Mouse (Mus musculus): Measurements from ENCODE around the gene Fgf12.

The Fgf12 gene

DNA sequence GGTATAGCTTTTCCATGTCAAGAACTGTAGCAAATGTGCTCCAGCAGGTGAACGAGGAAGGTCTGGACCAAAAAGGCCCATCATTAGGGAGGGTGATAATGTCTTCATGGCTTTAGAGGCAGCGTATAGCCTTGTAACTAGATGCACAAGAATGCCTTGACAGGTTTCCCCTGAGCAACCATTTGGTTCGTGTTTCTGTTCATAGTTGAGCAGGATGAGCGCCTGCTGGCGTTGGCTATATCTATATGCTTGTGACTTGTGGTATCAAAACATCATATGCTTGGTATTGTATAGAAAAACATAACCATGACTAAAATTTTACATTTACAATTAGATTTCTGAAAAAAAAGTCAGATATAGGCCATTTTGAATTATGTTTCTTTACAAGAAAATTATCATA is 361.6 kb downstream of the Fgf12 start:
- POLR2A ChIA-PET = no interaction called here
- CTCF ChIA-PET = no interaction called here

DNA sequence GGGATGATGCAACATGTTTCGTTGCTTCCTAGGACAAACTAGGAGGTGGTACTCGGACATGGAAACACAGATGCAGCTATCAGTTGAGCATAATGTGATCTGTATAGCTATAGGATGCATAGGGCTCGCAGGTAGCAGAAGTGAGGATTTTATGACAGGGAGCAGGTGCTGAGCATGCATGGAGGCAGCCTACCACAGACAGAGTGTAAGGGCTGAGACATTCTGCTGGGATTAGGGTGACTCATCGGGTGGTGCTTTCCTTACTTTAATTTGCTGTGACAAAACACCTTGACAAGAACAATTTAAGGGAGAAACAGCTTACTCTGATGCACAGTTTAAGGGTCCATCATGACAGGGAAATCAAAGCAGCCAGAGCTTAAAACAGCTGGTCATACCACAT is 363.8 kb downstream of the Fgf12 start:
- ChIA-PET CTCF (no interaction called here), POLR2A (no interaction called here)

DNA sequence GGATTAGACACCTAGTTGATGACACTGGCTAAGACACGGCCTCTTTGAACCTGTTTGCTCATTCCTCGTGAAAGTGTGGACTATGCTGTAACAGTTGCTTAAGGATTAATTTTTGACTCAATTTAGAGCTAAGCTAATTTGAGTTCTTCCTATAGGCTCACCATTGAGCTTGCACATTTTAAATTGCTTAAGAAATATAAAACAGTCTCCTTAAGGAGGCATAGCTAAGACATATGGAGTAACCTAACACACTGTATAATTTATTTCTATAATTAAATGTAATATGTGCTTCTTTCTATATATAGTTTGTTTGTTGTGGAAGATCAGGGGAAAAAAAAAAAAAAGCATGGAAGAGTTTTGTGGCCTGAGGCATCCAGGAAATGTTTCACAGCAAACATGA is 378.1 kb downstream of the Fgf12 start:
- ChIA-PET CTCF (no interaction called here), POLR2A (no interaction called here)

DNA sequence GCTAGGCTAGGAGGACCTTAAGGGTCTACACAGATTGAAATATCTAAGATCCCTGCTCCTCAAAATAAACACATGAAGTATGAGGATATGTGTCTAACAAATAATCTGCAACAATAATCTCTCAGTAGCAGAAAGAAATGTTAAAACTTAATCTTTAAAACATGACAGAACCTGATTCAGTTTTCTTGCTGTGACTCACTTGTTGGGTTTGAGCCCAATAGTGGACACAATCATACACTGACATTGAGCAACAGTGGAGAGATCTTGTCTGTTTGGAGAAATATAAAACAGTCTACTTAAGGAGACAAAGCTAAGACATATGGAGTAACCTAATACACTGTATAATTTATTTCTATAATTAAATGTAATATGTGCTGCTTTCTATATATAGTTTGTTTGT is 379.6 kb downstream of the Fgf12 start:
- ChIA-PET CTCF (no interaction called here), POLR2A (no interaction called here)

DNA sequence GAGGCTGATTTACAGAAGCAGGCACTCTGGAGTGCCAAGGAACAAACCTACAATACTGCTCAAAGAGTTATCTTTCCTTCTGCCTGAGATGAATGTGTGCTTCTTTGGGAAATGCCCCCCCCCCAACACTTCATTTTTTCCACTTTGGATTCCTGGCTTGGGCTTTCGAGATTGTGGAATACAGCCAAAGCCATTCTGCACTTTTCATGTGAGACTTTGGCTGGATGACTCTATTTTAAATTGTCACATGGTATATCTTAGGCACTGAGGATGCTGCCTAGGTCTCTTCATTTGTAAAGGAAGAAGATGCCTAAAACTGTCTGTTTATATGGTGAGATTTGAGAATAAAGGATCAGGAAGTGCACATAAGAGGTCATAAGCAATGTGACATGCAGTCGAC is 402.2 kb downstream of the Fgf12 start:
- ChIA-PET CTCF (no interaction called here), POLR2A (no interaction called here)

DNA sequence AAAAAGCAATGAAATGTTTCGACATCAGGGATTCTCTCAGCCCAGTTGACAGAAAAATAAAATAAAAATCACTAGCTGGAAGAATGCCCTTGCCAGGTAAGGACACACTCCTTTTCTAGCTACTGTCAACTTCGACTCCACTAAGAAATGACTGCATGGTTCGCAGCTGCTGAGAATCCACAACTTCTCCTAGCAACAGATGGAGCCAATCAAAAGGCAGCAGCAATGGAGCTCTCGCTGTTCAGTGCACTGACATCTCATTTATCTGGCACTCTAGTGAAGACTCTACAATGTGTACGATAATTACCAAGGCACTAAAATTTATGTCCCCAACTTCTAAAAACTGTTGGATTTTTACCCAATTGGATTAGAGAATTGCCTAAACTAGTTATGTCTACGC is 407.5 kb downstream of the Fgf12 start:
- ChIA-PET CTCF (no interaction called here), POLR2A (no interaction called here)

DNA sequence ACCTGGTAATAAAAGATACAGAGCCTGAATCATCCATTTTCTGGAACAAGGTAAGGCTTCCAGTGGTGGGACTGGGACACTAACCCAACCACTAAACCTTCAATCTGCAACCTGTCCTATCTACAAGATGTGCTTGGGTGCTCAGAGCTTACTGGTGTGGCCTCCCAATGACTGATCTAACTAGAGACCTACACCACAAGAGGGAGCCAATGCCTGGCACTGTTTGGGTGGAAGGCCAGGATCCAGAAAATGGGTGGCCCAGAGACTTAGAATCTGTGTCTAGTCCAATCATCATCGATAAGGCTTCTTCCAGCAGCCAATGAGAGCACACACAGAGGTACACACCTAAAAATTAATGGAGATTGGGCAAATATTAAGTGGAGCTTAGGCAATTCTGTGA is 414.9 kb downstream of the Fgf12 start:
- CTCF ChIA-PET = no interaction called here
- POLR2A ChIA-PET = no interaction called here

DNA sequence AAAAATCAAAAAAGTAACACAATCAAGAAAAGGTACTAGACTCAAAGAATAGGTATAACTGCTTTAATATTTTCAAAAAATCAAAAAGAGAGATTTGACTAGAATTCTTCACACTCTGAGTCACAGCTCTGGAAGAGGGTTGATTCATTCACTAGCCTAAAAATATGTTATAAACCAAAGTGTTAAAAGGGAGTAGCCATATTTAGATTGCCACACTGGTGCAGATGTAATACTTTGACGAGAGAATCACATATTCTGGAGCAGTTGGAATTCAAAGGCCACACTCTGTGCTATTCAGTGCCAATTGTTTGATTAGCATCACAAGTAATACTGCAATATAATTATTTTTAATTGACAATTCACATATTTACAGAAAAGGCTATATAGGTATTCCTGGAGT is 416.2 kb downstream of the Fgf12 start:
- CTCF ChIA-PET = no interaction called here
- POLR2A ChIA-PET = no interaction called here

DNA sequence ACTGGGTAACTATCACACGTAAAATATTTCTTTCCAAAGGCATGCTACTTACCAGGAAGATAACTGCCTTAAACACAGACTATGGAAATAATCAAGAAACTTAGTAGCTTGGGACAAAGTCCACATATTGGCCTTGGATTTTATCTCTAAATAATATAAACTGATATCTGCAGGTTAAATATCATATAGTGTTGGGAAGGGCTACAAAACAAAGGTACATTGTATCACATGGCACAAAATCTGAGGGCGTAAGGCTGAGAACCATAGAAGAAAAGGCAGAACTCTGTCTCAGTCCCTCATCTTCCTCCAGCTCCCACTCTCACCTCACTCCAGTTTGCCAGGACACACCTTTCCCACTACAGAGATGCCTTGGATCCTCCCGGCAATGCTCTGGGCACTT is 417.8 kb downstream of the Fgf12 start:
- ChIA-PET POLR2A (no interaction called here), CTCF (no interaction called here)

DNA sequence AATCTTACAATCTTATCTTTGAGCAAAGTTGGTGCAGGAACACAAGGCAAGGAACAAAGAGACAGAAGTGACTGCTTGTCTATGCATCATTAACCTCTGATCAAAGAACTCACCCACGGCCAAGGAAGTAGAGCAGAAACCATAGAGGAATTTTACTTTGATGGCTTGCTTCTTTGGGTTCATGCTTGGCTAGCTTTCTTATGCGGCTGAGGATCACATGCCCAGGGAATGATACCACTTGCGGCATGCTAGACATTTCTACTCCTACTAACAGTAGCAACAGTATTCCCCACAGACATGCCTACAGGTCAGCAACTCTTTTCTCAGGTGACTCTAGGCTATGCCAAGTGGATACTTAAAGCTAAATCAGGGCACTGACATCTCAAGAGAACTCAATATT is 429.3 kb downstream of the Fgf12 start:
- CTCF ChIA-PET = no interaction called here

DNA sequence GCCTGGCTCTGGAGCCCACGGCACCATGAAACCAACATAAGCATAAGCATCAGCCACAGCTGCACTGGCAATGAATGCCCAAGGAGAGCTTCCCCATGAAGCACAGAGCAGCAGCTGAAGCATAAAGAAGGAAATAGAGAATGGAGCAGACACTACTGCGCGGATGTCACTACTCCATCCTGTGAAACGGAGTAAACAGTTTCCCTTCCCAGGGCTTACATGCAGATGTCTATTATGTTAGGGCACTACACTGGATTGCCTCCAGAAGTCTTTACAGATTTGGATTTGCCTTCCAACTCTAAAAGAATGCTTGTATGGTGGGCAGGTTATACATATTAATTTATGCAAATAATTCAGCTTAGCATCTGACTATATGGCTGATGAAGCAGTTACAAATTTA is 441.2 kb downstream of the Fgf12 start:
- POLR2A ChIA-PET = no interaction called here
- CTCF ChIA-PET = no interaction called here

More for the DNA sequence above, 429.3 kb downstream of the Fgf12 start:
- POLR2A ChIA-PET = no interaction called here

DNA sequence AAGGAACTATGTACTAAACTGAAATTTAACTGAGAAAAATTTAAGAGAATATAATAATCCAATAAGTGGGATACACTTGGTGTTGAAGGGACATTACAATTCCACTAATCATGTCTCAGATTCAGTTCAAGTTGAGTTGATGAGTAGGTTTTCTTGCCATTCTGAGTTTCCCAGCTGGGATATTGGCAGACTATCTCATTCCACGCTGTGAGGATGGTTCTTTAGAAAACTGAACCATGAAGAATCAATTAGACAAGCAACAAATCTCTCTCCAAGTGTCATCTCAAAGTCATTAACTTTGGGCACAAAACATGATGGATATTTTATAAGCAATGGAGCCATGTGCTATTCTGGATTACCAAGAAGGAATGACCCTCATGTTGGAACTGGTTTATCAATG is 449.0 kb downstream of the Fgf12 start:
- ChIA-PET POLR2A (no interaction called here), CTCF (no interaction called here)

DNA sequence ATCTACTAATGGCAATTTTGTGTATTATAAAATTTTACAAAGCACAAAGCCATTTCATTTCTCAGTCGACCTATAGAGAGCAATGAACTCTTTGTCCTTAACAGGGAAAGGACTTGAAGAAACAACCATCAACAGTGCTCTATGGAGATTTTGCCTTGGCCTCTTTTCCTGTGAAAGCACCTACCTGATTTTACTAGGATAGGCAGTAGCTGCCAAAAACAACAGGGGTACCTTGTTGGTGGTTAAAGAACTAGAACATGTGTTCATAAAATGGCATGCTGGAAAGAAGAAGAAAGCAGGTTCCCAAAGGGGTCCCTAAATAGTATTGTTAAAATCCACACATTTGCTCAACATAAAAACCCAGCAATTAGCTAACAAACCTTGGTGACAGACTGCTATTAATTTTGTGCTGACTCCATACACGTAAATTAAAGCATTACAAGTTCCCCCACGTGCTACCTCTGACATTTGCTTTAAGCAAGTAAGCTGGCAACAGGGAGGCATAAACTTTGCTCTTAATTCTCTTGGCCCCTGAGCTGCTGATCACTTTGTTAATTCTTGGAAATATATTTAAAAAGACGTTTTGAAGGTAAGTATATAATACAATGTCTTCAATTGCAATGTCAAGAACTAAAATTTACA is 463.1 kb downstream of the Fgf12 start:
- POLR2A ChIA-PET = no interaction called here

DNA sequence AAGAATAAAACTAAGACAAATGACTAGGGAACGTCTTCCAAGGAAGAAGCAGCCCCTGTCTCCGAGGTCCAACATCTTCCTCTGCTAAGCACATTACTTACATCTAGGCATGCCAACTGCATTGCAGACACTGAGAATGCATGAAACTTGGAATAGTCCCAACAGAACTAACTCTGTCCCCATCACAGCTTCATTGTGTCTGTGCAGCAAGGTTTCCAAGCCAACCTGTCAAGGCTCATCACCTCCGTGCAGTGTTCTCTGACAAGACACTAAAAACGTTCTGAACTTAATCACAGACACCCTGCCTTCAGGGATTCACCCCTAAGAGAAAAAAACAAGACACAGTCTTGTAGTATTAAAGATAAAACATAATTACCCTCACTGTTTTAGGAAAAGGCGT is 495.0 kb downstream of the Fgf12 start:
- ChIA-PET POLR2A (no interaction called here), CTCF (no interaction called here)

More for the DNA sequence above, 463.1 kb downstream of the Fgf12 start:
- CTCF ChIA-PET = no interaction called here

DNA sequence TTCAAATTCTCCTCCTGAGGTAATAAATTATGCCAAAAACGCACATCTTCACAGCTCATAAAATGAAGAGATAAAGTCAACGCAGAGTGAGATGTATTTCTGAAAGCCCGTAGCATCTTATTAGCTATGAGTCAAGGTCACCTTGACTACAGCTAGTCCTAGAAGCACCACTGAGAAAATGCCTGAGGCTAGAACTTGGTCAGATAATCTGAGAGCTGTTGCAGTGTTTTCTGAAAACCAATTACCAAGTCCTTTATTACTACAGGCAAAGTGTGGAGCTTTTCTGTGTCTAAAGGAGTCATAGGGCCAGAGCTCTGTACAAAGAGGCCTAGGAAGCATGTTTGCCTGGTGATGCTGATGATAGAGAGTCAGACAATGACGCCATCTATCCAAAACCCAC is 498.6 kb downstream of the Fgf12 start:
- ChIA-PET POLR2A (no interaction called here), CTCF (no interaction called here)

DNA sequence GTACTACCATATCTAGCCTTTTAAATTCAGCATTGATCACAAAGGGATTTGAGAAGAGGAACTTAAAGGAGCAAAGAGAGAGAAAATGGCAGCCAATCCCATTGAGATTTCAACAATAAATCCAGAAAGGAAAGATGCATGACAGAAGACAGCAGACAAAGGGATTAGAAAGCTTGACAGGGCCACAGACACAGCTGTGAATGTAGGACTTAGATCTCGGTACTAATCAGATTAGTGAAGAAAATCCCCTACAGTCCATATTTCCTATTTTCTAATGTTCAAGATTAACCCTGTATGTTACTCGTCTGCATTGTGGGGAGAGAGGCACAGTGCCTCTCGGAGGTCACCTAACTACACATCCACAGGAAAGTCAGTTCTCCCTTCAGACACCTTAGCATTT is 500.9 kb downstream of the Fgf12 start:
- ChIA-PET POLR2A (no interaction called here), CTCF (no interaction called here)

DNA sequence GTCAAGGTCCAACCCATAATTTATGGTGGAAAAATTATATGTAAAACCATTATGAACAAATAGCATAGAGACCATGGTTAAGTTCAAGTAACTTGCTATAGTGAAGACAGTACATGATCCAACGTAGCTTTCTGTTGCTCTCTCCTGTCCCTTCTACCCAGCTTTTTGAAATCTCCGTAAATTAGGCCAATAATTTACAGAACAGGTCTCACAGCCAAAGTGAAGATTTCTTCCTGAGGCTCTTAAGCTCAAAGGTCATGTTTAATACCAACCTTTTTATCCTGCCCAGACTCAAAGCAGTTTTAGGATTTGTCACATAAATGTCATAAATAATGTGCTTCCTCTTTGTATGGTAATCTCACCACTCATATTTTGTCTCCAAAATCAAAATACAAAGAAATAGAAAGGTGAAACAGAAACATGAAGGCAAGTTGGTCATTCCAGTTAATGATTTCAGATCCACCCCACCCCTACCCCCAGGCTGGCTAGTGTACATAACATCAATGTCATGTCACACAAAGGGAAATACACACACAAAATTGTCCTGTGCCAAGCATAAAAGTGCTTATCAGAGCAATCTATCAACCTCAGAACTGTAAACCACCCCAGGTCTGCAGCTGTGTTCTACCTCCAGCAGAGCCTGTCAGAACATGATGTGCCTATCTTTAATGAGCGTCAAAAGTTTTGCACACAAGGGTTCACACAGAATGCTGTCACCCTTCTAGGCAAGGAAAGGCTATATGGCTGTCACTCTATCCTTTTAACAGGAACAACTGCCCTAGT is 509.8 kb downstream of the Fgf12 start:
- ChIA-PET CTCF (no interaction called here), POLR2A (no interaction called here)

DNA sequence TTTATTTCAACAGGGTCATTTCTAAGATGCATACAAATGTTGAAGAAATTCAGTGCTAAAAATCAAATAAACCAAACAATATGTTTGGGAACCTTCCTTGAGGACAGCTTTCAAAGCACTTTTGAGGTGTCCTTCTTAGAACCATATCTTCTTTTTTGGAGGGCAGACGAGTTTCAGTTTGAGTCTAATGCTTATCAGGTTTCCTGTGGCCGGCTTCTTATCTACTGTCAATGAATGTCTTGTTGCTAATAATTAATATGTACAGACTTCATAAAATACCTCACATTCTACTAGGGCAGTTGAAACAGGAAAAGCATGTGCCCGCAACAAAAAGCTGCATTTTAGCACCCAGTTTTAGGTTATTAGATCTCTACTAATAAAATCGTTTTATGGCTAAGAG is 513.5 kb downstream of the Fgf12 start:
- CTCF ChIA-PET = no interaction called here
- POLR2A ChIA-PET = no interaction called here

DNA sequence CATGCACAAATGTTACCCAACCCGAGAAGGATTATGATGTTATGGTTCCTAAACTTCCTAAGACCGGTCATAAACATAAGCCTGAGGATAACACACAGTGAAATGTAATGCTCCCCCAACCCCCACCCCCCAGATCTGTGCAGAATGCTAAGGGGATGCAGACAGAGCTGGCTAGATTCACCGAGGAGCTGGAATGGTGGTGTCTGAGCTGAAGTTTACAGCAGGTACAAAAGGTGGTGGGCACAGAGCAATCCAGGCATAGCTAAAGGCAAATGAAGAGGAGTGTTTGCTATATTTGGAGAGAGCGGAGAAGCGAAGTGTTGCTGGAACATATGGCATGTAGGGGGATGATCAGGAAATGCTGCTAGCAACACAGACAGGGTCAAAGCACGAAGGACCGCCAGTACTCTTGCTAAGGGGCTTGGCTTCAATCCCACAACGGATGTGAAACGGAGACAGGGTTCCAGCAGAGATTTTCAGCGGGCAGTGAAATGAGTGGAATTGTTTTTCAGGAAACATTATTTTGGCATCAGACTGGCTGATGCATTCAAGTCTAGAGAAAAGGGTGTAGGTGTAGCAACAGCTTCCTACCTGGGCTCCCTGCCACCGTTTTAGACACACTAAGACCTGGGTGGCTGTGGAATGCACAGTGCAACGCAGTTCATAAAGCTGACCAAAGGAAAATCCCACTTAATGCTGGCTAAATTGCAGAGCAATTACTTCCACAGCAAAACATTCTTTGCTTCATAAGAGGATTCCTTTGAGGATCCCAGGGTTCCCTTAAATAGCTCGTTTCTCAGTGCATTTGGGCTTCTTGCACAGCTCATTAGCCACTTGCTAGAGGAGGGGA is 514.6 kb downstream of the Fgf12 start:
- POLR2A ChIA-PET = no interaction called here

DNA sequence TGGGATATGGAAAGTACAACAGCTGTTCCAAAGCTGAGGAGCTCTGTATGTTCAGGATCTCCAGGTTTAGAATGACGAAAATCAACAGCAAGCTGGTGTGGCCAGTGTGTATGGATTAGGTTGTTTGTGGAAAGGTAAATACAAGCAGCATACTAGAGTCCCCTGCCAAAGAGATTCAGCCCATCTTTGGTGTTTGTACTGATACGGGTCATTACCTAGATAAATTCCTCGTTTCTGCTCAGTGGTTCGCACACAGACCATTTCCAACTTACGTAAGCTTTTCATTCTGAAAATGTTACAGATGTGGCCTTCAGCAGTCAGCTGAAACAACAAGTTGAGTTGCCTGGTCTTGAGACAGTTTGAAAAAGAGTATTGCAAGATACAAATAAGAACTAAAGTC is 536.9 kb downstream of the Fgf12 start:
- ChIA-PET CTCF (no interaction called here), POLR2A (interaction anchor here in 1 of 4 experiments (0.6 kb wide), 1 partner anchor 246 kb away, joined by 5 read pairs; no protein-coding TSS in a partner anchor)

More for the DNA sequence above, 514.6 kb downstream of the Fgf12 start:
- CTCF ChIA-PET = interaction anchor here in 2 of 4 experiments (0.7 kb wide), 2 partner anchors 715 to 981 kb away, joined by 4 to 9 read pairs; no protein-coding TSS in a partner anchor

DNA sequence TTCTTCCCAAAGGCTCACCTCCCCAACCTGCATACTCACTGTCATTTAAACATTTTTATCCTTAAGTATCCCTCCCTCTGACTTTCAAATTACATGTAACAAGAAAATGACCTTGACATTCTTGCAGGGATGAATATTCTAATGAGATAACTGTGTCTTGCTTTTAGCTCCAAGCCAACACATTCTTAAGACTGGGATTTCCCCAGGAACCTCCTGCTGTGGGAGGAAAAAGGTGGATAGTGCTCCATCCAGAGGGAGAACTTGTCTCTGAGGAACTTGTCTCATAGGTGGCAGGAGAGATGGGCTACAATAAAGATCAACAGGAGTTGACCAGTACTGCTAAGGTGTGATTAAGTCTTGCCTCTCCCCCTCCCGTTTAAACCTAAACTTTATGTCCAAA is 540.5 kb downstream of the Fgf12 start:
- ChIA-PET POLR2A (no interaction called here), CTCF (no interaction called here)
